Mouse (Mus musculus): ENCODE results near the gene Nkx2-1. TPM values are rescaled to one million over a fixed set of nuclear protein-coding genes. Genes with fewer than 3 reads are reported as not detected.
A peak's percentile ranks its signal among the peaks of the same experiment; 100 is the strongest.

Nkx2-1 gene
- polyA plus RNA-seq, 1 experiment from 2014 or later, result 95.1 TPM

DNA sequence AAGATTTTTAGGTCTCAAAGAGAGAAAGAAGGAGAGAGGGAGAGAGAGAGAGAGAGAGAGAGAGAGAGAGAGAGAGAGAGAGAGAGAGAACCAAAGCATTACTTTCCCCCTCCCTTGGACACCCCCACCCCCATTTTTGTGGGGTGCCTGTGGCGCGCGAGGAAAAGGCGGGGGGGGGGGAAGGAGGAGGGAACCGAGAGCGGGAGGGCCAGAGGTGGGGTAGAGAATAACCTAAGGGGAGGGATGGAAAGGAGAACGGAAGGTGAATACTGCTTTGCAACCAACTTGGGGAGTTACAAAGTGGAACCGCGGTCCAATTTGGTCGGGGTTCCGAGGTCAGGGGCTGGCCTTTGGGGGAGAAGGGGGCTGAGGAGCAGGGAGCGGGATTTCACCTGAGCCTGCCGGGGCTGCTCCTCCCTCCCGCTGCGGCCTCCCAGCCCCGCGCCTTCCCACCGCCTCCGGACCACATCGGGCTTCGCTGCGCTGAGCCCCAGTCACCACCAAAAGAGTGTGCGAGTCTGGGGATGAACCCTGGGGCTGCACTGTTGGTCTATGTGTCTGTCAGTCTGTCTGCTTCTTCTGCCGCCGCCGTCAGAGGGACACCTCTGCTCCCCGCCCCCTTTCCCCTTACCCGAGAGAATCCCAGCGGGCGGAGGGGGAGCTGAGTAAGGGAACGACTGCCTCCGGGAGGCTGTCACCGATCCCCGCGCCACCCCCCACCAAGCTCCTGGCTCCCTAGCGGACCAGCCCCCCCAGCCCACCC lies 1.1 kb downstream of the Nkx2-1 start:
- peak overlapping the region; percentile 90 for H3K9ac ChIP-seq
- no peaks in the 10 kb centered on the region for H3K9me3 ChIP-seq (ENCODE audit: low read depth, low read length)
- WGBS, result under 1% methylated on average over 33 of the region's 36 CpGs
- DNase-seq (peak; percentile 40), ATAC-seq (ENCODE audit: insufficient read depth) (peak; percentile 49)
- TF ChIP-seq CTCF (IDR thresholded peaks at IDR 0.05; ENCODE audit: low read depth), result no peak
- H3K4me2 ChIP-seq, result peak overlapping the region; percentile 59
- H3K36me3 ChIP-seq (ENCODE audit: insufficient read depth), result peaks cover 17% of the 10 kb centered on the region; the same call in 1 of the 2 replicates
- peak overlapping the region; percentile 53 for H3K4me3 ChIP-seq (ENCODE audit: low read depth, low read length)
- peak overlapping the region; percentile 98 for H3K27ac ChIP-seq (ENCODE audit: low read depth)
- H3K4me1 ChIP-seq (ENCODE audit: insufficient read depth), result no peaks in the 10 kb centered on the region
- peaks cover 93% of the 10 kb centered on the region for H3K27me3 ChIP-seq (ENCODE audit: insufficient read depth, low read length)

- Histone ChIP-seq H3K4me2 (peak overlapping the region; percentile 50), H3K9me3 (ENCODE audit: low read depth, low read length) (no peaks in the 10 kb centered on the region), H3K4me3 (ENCODE audit: low read depth, low read length) (peak overlapping the region; percentile 53), H3K27me3 (ENCODE audit: insufficient read depth, low read length) (peaks cover 93% of the 10 kb centered on the region), H3K4me1 (ENCODE audit: insufficient read depth) (no peaks in the 10 kb centered on the region), H3K36me3 (ENCODE audit: insufficient read depth) (peaks cover 17% of the 10 kb centered on the region; the same call in 1 of the 2 replicates), H3K27ac (ENCODE audit: low read depth) (peak overlapping the region; percentile 98), H3K9ac (peak overlapping the region; percentile 90)
- WGBS, result under 1% methylated on average over 62 of the region's 62 CpGs
- no peak for TF ChIP-seq CTCF (IDR thresholded peaks at IDR 0.05; ENCODE audit: low read depth)
- DNase-seq (peak; percentile 71), ATAC-seq (ENCODE audit: insufficient read depth) (peak; percentile 40)
Measured at GRCm38 (mm10) chr12:56534651-56535326, 1.9 kb downstream of the Nkx2-1 start.

- peak overlapping the region; percentile 53 for H3K4me3 ChIP-seq (ENCODE audit: low read depth, low read length)
- H3K4me1 ChIP-seq (ENCODE audit: insufficient read depth), result no peaks in the 10 kb centered on the region
- TF ChIP-seq CTCF (IDR thresholded peaks at IDR 0.05; ENCODE audit: low read depth), result no peak
- ATAC-seq (ENCODE audit: insufficient read depth) (no peak), DNase-seq (no peak)
- peak overlapping the region; percentile 50 for H3K4me2 ChIP-seq
- H3K27me3 ChIP-seq (ENCODE audit: insufficient read depth, low read length), result peaks cover 93% of the 10 kb centered on the region
- H3K36me3 ChIP-seq (ENCODE audit: insufficient read depth), result peaks cover 17% of the 10 kb centered on the region; the same call in 1 of the 2 replicates
- peak overlapping the region; percentile 98 for H3K27ac ChIP-seq (ENCODE audit: low read depth)
- peak overlapping the region; percentile 90 for H3K9ac ChIP-seq
- under 1% methylated on average over 24 of the region's 24 CpGs for WGBS
- H3K9me3 ChIP-seq (ENCODE audit: low read depth, low read length), result no peaks in the 10 kb centered on the region
Measured at GRCm38 (mm10) chr12:56534311-56534650, 2.4 kb downstream of the Nkx2-1 start.

GRCm38 (mm10) chr12:56533501-56534310 lies 3.0 kb downstream of the Nkx2-1 start:
- Histone ChIP-seq H3K4me3 (ENCODE audit: low read depth, low read length) (peak overlapping the region; percentile 53), H3K27ac (ENCODE audit: low read depth) (peak overlapping the region; percentile 98), H3K4me1 (ENCODE audit: insufficient read depth) (no peaks in the 10 kb centered on the region), H3K9me3 (ENCODE audit: low read depth, low read length) (no peaks in the 10 kb centered on the region), H3K36me3 (ENCODE audit: insufficient read depth) (peaks cover 17% of the 10 kb centered on the region; the same call in 1 of the 2 replicates), H3K9ac (peak overlapping the region; percentile 90), H3K4me2 (peak overlapping the region; percentile 37), H3K27me3 (ENCODE audit: insufficient read depth, low read length) (peaks cover 93% of the 10 kb centered on the region)
- 2% methylated on average over 54 of the region's 54 CpGs for WGBS
- TF ChIP-seq CTCF (IDR thresholded peaks at IDR 0.05; ENCODE audit: low read depth), result no peak
- DNase-seq (peak; percentile 45), ATAC-seq (ENCODE audit: insufficient read depth) (no peak)

DNA sequence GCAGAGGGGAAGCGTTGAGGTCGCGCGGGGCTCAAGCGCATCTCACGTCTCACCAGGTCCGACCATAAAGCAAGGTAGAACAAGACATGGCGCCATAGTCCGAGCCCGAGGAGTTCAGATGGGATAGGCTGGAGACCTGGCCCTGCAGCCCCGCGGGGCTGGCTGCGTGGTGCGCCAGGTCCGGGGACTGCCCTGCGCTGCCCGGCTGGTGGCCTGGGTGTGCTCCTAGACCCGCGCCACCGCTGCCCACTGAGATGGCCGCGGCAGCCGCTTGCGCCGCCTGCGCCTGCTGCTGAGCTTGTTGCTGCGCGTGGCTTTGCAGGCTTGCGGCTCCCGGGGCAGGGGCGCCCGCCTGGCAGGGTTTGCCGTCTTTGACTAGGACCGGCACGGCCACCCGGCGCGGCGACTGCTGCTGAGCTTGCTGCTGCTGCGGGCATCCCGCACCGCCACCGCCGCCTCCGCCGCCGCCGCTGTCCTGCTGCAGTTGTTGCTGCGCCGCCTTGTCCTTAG lies 3.7 kb downstream of the Nkx2-1 start:
- no peak for ATAC-seq (ENCODE audit: insufficient read depth)
- H3K9me3 ChIP-seq (ENCODE audit: low read depth, low read length), result no peaks in the 10 kb centered on the region
- TF ChIP-seq CTCF (IDR thresholded peaks at IDR 0.05; ENCODE audit: low read depth), result no peak
- peak overlapping the region; percentile 53 for H3K4me3 ChIP-seq (ENCODE audit: low read depth, low read length)
- under 1% methylated on average over 49 of the region's 50 CpGs for WGBS
- H3K27me3 ChIP-seq (ENCODE audit: insufficient read depth, low read length), result peaks cover 93% of the 10 kb centered on the region
- H3K4me2 ChIP-seq, result peak overlapping the region; percentile 37
- no peak for DNase-seq
- peak overlapping the region; percentile 90 for H3K9ac ChIP-seq
- peak overlapping the region; percentile 98 for H3K27ac ChIP-seq (ENCODE audit: low read depth)
- no peaks in the 10 kb centered on the region for H3K4me1 ChIP-seq (ENCODE audit: insufficient read depth)
- H3K36me3 ChIP-seq (ENCODE audit: insufficient read depth), result peaks cover 17% of the 10 kb centered on the region; the same call in 1 of the 2 replicates

- Histone ChIP-seq H3K4me1 (ENCODE audit: insufficient read depth) (no peaks in the 10 kb centered on the region), H3K27me3 (ENCODE audit: insufficient read depth, low read length) (peaks cover 93% of the 10 kb centered on the region), H3K9me3 (ENCODE audit: low read depth, low read length) (no peaks in the 10 kb centered on the region), H3K36me3 (ENCODE audit: insufficient read depth) (peaks cover 17% of the 10 kb centered on the region; the same call in 1 of the 2 replicates), H3K4me3 (ENCODE audit: low read depth, low read length) (peak overlapping the region; percentile 53), H3K27ac (ENCODE audit: low read depth) (peak overlapping the region; percentile 98), H3K4me2 (peak overlapping the region; percentile 62), H3K9ac (peak overlapping the region; percentile 90)
- ATAC-seq (ENCODE audit: insufficient read depth) (no peak), DNase-seq (no peak)
- under 1% methylated on average over 4 of the region's 4 CpGs for WGBS
- no peak for TF ChIP-seq CTCF (IDR thresholded peaks at IDR 0.05; ENCODE audit: low read depth)
Measured at GRCm38 (mm10) chr12:56532142-56532541, 4.6 kb downstream of the Nkx2-1 start.

All from lung, embryonic 14.5 days (tissue).